Mouse (Mus musculus) neural tube, embryonic 14.5 days (tissue): ENCODE data around the gene Gm12845. TPM values are rescaled to one million over a fixed set of nuclear protein-coding genes. Genes with fewer than 3 reads are reported as not detected.

Experiments used
- ATAC-seq: fragments of 200-750 bp; cut with Nextera tagmentation; 2 replicates; pipeline ENCODE4 v1.8.0; 2017; ENCODE audit warnings: low read depth, mild to moderate bottlenecking, moderate TSS enrichment, moderate library complexity
- H3K27ac ChIP-seq: fragments of 300-500 bp; sonication (generic); 2 replicates; pipeline ENCODE4 v1.5.1; 2014; ENCODE audit warnings: low read depth, mild to moderate bottlenecking, control low read depth, low read length, moderate library complexity, mixed read lengths
- H3K27me3 ChIP-seq: fragments of 300-500 bp; sonication (generic); 2 replicates; pipeline ENCODE4 v1.6.1; 2014; ENCODE audit warnings: low read length; ENCODE audit not compliant: control insufficient read depth, insufficient read depth
- H3K36me3 ChIP-seq: fragments of 300-500 bp; sonication (generic); 2 replicates; pipeline ENCODE4 v1.6.1; 2014; ENCODE audit warnings: low read length, mixed read lengths; ENCODE audit not compliant: control insufficient read depth, insufficient read depth
- H3K4me1 ChIP-seq: fragments of 300-500 bp; sonication (generic); 2 replicates; pipeline ENCODE4 v1.6.1; 2014; ENCODE audit warnings: low read length; ENCODE audit not compliant: control insufficient read depth, insufficient read depth
- H3K4me2 ChIP-seq: fragments of 300-500 bp; sonication (generic); 2 replicates; pipeline ENCODE4 v1.6.1; 2014; ENCODE audit warnings: mild to moderate bottlenecking, low read depth, low read length, control low read depth
- H3K4me3 ChIP-seq: fragments of 300-500 bp; sonication (generic); 2 replicates; pipeline ENCODE4 v1.5.1; 2014; ENCODE audit warnings: low read depth, low read length, control low read depth, mixed read lengths
- H3K9ac ChIP-seq: fragments of 300-500 bp; sonication (generic); replicated peaks from 2 replicates; pipeline ENCODE4 v1.6.1; 2014; ENCODE audit warnings: low read depth, mild to moderate bottlenecking, control low read depth, low read length, mixed read lengths
- H3K9me3 ChIP-seq: fragments of 300-500 bp; sonication (generic); 2 replicates; pipeline ENCODE4 v1.6.1; 2016; ENCODE audit warnings: low read length; ENCODE audit not compliant: control insufficient read depth
- WGBS: fragments of 180-500 bp; shearing (Covaris S2); extraction: QIAGEN DNeasy Blood & Tissue Kit; methylation state at CpG from one replicate; pipeline ENCODE4 v1.1.7; 2014; 5-methylcytosine and 5-hydroxymethylcytosine counted together
- polyA plus RNA-seq: library from polyadenylated mRNA; unstranded; fragments of >200 nt; fragmentation: Nextera tagmentation; extraction: Ambion mirVana; gene quantifications from 2 replicates; pipeline ENCODE4 v1.2.1, GENCODE M21; 2014

Gene Gm12845
- polyA plus RNA-seq: not detected in 2 replicates

GRCm38 (mm10) chr4:117724112-117724511 lies at the start of gene Gm12845:
Gene Gm12845 (plus strand): TSS chr4:117724412.
- Histone ChIP-seq H3K4me3 (no peak within 1 kb of the TSS), H3K4me2 (no peak within 1 kb of the TSS), H3K27ac (no peak within 1 kb of the TSS), H3K27me3 (no peaks in the 10 kb centered on the region), H3K4me1 (no peaks in the 10 kb centered on the region), H3K9ac (no peak within 1 kb of the TSS), H3K36me3 (no peaks in the 10 kb centered on the region), H3K9me3 (no peaks in the 10 kb centered on the region)
- 84% methylated on average over 1 of the region's 1 CpGs for WGBS
- no peak for ATAC-seq

- peak; percentile 45; the same call in 1 of the 2 replicates for ATAC-seq
- H3K36me3 ChIP-seq: peaks cover 32% of the 10 kb centered on the region
- H3K4me2 ChIP-seq: no peak overlapping the region
- no peak overlapping the region for H3K4me3 ChIP-seq
- H3K9me3 ChIP-seq: no peaks in the 10 kb centered on the region
- WGBS: 16% methylated on average over 3 of the region's 3 CpGs
- no peak overlapping the region for H3K27ac ChIP-seq
- H3K9ac ChIP-seq: no peak overlapping the region
- no peaks in the 10 kb centered on the region for H3K27me3 ChIP-seq
- H3K4me1 ChIP-seq: peaks cover 7% of the 10 kb centered on the region; the same call in 1 of the 2 replicates
Measured at GRCm38 (mm10) chr4:117676903-117677302, 47.3 kb upstream of the Gm12845 start.

- Histone ChIP-seq H3K4me3 (no peak overlapping the region), H3K4me2 (peak overlapping the region; percentile 97; the same call in 1 of the 2 replicates), H3K27ac (no peak overlapping the region), H3K27me3 (no peaks in the 10 kb centered on the region), H3K9me3 (no peaks in the 10 kb centered on the region), H3K9ac (no peak overlapping the region), H3K36me3 (peaks cover 8% of the 10 kb centered on the region), H3K4me1 (peaks cover 7% of the 10 kb centered on the region; the same call in 1 of the 2 replicates)
- no peak for ATAC-seq
- WGBS: 82% methylated on average over 6 of the region's 6 CpGs
Measured at GRCm38 (mm10) chr4:117680963-117681362, 43.2 kb upstream of the Gm12845 start.

GRCm38 (mm10) chr4:117681931-117682461 lies 42.2 kb upstream of the Gm12845 start, which contains the start of gene Dmap1:
Gene Dmap1 (minus strand): TSS chr4:117682273.
- Histone ChIP-seq H3K36me3 (peaks cover 8% of the 10 kb centered on the region), H3K27ac (peak within 1 kb of the TSS; percentile 48; the same call in 1 of the 2 replicates), H3K27me3 (no peaks in the 10 kb centered on the region), H3K4me3 (peak within 1 kb of the TSS; percentile 76), H3K9me3 (no peaks in the 10 kb centered on the region), H3K4me2 (peak within 1 kb of the TSS; percentile 97), H3K4me1 (peaks cover 7% of the 10 kb centered on the region; the same call in 1 of the 2 replicates), H3K9ac (peak within 1 kb of the TSS; percentile 87)
- WGBS: under 1% methylated on average over 33 of the region's 33 CpGs
- ATAC-seq: peak; percentile 89

- peak; percentile 21; the same call in 1 of the 2 replicates for ATAC-seq
- peak overlapping the region; percentile 97 for H3K4me2 ChIP-seq
- peak overlapping the region; percentile 48; the same call in 1 of the 2 replicates for H3K27ac ChIP-seq
- H3K36me3 ChIP-seq: peaks cover 8% of the 10 kb centered on the region
- peaks cover 7% of the 10 kb centered on the region; the same call in 1 of the 2 replicates for H3K4me1 ChIP-seq
- 0 out of 2 replicates have a peak overlapping the region, but pooled peaks have one; percentile 22 for H3K9ac ChIP-seq
- H3K27me3 ChIP-seq: no peaks in the 10 kb centered on the region
- peak overlapping the region; percentile 76 for H3K4me3 ChIP-seq
- no peaks in the 10 kb centered on the region for H3K9me3 ChIP-seq
Measured at GRCm38 (mm10) chr4:117682463-117682862, 41.7 kb upstream of the Gm12845 start.

- Histone ChIP-seq H3K27ac (no peak overlapping the region), H3K9me3 (no peaks in the 10 kb centered on the region), H3K36me3 (peaks cover 8% of the 10 kb centered on the region; the same call in 1 of the 2 replicates), H3K4me3 (no peak overlapping the region), H3K4me1 (peaks cover 7% of the 10 kb centered on the region; the same call in 1 of the 2 replicates), H3K27me3 (no peaks in the 10 kb centered on the region), H3K9ac (no peak overlapping the region), H3K4me2 (peak overlapping the region; percentile 97; the same call in 1 of the 2 replicates)
- WGBS: 83% methylated on average over 6 of the region's 6 CpGs
- ATAC-seq: no peak
Measured at GRCm38 (mm10) chr4:117683048-117683768, 41.0 kb upstream of the Gm12845 start.

GRCm38 (mm10) chr4:117686354-117686753 lies 37.9 kb upstream of the Gm12845 start:
- no peak for ATAC-seq
- Histone ChIP-seq H3K4me1 (peaks cover 3% of the 10 kb centered on the region; the same call in 1 of the 2 replicates), H3K4me3 (no peak overlapping the region), H3K9me3 (no peaks in the 10 kb centered on the region), H3K27ac (no peak overlapping the region), H3K27me3 (no peaks in the 10 kb centered on the region), H3K36me3 (no peaks in the 10 kb centered on the region), H3K4me2 (no peak overlapping the region), H3K9ac (no peak overlapping the region)
- 87% methylated on average over 4 of the region's 4 CpGs for WGBS

GRCm38 (mm10) chr4:117705361-117705760 lies 18.9 kb upstream of the Gm12845 start:
- Histone ChIP-seq H3K27ac (no peak overlapping the region), H3K4me3 (no peak overlapping the region), H3K27me3 (no peaks in the 10 kb centered on the region), H3K9ac (no peak overlapping the region), H3K4me1 (no peaks in the 10 kb centered on the region), H3K9me3 (no peaks in the 10 kb centered on the region), H3K36me3 (no peaks in the 10 kb centered on the region), H3K4me2 (no peak overlapping the region)
- 5% methylated on average over 7 of the region's 7 CpGs for WGBS
- ATAC-seq: no peak
